Mouse (Mus musculus): ENCODE results near the gene Hyls1. TPM values are rescaled to one million over a fixed set of nuclear protein-coding genes. Genes with fewer than 3 reads are reported as not detected.

The Hyls1 gene
- polyA plus RNA-seq, 1 experiment: 0.34 TPM

- no peaks in the 10 kb centered on the region for H3K36me3 ChIP-seq (ENCODE audit: control insufficient read depth, insufficient read depth, low read length)
- no peaks in the 10 kb centered on the region for H3K4me1 ChIP-seq (ENCODE audit: control insufficient read depth, insufficient read depth, insufficient read length, low read length)
- WGBS: 77% methylated on average over 14 of the region's 14 CpGs
- no peak overlapping the region for H3K27ac ChIP-seq (ENCODE audit: insufficient read depth, low read depth, low read length)
- no peaks in the 10 kb centered on the region for H3K27me3 ChIP-seq (ENCODE audit: control insufficient read depth, insufficient read depth, low read length)
- TF ChIP-seq CTCF (IDR thresholded peaks at IDR 0.05; ENCODE audit: extremely low read depth, insufficient read length, insufficient replicate concordance, low read depth, low read length) (no peak), POLR2A (IDR thresholded peaks at IDR 0.05; ENCODE audit: low read depth, low read length) (no peak)
- no peak overlapping the region for H3K4me3 ChIP-seq (ENCODE audit: low read depth, low read length)
Observed at GRCm38 (mm10) chr9:35543099-35543860, 26.9 kb downstream of the Hyls1 start.

DNA sequence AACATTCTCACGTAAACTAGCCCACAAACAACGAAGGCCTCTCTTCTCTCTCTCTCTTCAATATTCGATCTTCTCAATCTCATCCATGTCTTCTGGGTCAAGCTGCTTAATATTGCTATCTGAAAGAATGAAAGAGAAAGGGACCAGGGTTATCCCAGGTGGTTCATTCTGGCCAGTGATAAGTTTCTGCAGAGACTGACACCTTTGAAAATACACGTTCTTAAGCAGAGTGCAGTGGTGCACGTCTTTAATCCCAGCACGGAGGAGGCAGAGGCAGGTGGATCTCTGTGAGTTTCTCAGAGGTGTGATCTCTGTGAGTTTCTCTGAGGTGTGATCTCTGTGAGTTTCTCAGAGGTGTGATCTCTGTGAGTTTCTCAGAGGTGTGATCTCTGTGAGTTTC, 28.3 kb downstream of the Hyls1 start:
- Histone ChIP-seq H3K4me3 (ENCODE audit: low read depth, low read length) (no peak overlapping the region), H3K27ac (ENCODE audit: insufficient read depth, low read depth, low read length) (no peak overlapping the region), H3K4me1 (ENCODE audit: control insufficient read depth, insufficient read depth, insufficient read length, low read length) (no peaks in the 10 kb centered on the region), H3K36me3 (ENCODE audit: control insufficient read depth, insufficient read depth, low read length) (no peaks in the 10 kb centered on the region), H3K27me3 (ENCODE audit: control insufficient read depth, insufficient read depth, low read length) (no peaks in the 10 kb centered on the region)
- 56% methylated on average over 6 of the region's 6 CpGs for WGBS
- TF ChIP-seq CTCF (IDR thresholded peaks at IDR 0.05; ENCODE audit: extremely low read depth, insufficient read length, insufficient replicate concordance, low read depth, low read length) (no peak), POLR2A (IDR thresholded peaks at IDR 0.05; ENCODE audit: low read depth, low read length) (no peak)

DNA sequence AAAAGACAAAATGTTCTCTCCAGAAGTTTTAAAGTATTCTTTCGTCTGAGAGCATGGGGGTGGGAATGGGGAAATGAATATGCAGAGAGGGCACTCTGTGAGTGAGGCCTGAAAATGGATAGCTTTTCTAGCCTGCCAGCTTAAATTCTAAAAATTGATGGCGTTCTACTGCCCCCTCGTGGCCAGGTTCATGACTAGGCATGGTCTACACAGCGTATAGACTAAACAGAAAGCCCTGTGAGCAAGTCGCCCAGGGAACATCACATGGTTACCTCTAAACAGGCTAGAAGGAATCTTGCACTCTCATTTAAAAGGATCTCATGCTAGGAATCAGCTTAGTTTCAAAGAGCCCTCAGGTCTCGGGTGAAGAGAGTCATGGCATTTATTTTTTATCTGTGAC, 28.7 kb downstream of the Hyls1 start:
- Histone ChIP-seq H3K36me3 (ENCODE audit: control insufficient read depth, insufficient read depth, low read length) (no peaks in the 10 kb centered on the region), H3K4me1 (ENCODE audit: control insufficient read depth, insufficient read depth, insufficient read length, low read length) (no peaks in the 10 kb centered on the region), H3K27me3 (ENCODE audit: control insufficient read depth, insufficient read depth, low read length) (no peaks in the 10 kb centered on the region), H3K27ac (ENCODE audit: insufficient read depth, low read depth, low read length) (no peak overlapping the region), H3K4me3 (ENCODE audit: low read depth, low read length) (no peak overlapping the region)
- TF ChIP-seq CTCF (IDR thresholded peaks at IDR 0.05; ENCODE audit: extremely low read depth, insufficient read length, insufficient replicate concordance, low read depth, low read length): peak; percentile 62; the same call in 1 of the 2 replicates
- no peak for TF ChIP-seq POLR2A (IDR thresholded peaks at IDR 0.05; ENCODE audit: low read depth, low read length)
- 7% methylated on average over 6 of the region's 6 CpGs for WGBS

GRCm38 (mm10) chr9:35541024-35541423, 29.2 kb downstream of the Hyls1 start:
- TF ChIP-seq POLR2A (IDR thresholded peaks at IDR 0.05; ENCODE audit: low read depth, low read length) (no peak), CTCF (IDR thresholded peaks at IDR 0.05; ENCODE audit: extremely low read depth, insufficient read length, insufficient replicate concordance, low read depth, low read length) (no peak)
- Histone ChIP-seq H3K27ac (ENCODE audit: insufficient read depth, low read depth, low read length) (no peak overlapping the region), H3K27me3 (ENCODE audit: control insufficient read depth, insufficient read depth, low read length) (no peaks in the 10 kb centered on the region), H3K36me3 (ENCODE audit: control insufficient read depth, insufficient read depth, low read length) (no peaks in the 10 kb centered on the region), H3K4me3 (ENCODE audit: low read depth, low read length) (no peak overlapping the region), H3K4me1 (ENCODE audit: control insufficient read depth, insufficient read depth, insufficient read length, low read length) (no peaks in the 10 kb centered on the region)
- WGBS: 85% methylated on average over 5 of the region's 5 CpGs

DNA sequence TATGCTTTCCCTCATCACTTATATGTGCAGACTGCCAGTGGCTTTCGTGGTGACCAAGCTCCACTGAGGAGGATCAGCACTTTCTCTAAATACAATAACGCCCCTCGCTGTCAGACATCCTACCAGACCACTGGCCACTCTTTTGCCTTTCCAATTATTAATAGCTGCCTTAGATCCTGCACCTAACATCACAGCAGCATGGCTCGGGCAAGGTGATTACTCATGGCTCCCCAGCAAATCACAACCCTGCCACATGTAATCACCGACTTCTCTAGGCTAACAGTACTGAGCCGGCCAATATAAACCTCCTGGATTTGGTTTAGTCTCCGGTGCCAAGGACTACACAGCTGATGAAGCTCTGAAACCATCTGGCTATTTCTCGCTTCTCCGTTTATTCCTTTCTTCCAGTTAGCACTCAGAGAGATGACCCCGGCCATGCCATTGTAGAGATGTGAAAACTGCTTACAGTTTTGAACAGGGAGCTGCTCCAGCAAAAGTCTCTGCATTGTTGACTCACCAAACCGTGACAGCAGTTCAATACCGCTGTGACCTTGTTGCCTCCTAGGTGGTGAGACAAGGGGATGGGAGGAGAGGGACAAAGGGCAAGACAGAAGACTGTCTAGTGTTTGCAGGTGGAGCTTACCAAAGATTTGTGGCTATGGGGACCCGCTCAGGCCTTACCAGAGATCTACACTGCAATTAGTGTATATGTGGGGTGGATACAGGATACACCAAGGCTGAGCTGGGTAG, 31.0 kb downstream of the Hyls1 start:
- Histone ChIP-seq H3K4me1 (ENCODE audit: control insufficient read depth, insufficient read depth, insufficient read length, low read length) (peaks cover 2% of the 10 kb centered on the region; the same call in 1 of the 2 replicates), H3K4me3 (ENCODE audit: low read depth, low read length) (no peak overlapping the region), H3K27ac (ENCODE audit: insufficient read depth, low read depth, low read length) (no peak overlapping the region), H3K36me3 (ENCODE audit: control insufficient read depth, insufficient read depth, low read length) (no peaks in the 10 kb centered on the region), H3K27me3 (ENCODE audit: control insufficient read depth, insufficient read depth, low read length) (no peaks in the 10 kb centered on the region)
- 75% methylated on average over 13 of the region's 13 CpGs for WGBS
- no peak for TF ChIP-seq POLR2A (IDR thresholded peaks at IDR 0.05; ENCODE audit: low read depth, low read length)

- 53% methylated on average over 4 of the region's 4 CpGs for WGBS
- no peaks in the 10 kb centered on the region for H3K27me3 ChIP-seq (ENCODE audit: control insufficient read depth, insufficient read depth, low read length)
- no peaks in the 10 kb centered on the region for H3K36me3 ChIP-seq (ENCODE audit: control insufficient read depth, insufficient read depth, low read length)
- TF ChIP-seq CTCF (IDR thresholded peaks at IDR 0.05; ENCODE audit: extremely low read depth, insufficient read length, insufficient replicate concordance, low read depth, low read length) (no peak), POLR2A (IDR thresholded peaks at IDR 0.05; ENCODE audit: low read depth, low read length) (no peak)
- peaks cover 2% of the 10 kb centered on the region; the same call in 1 of the 2 replicates for H3K4me1 ChIP-seq (ENCODE audit: control insufficient read depth, insufficient read depth, insufficient read length, low read length)
- no peak overlapping the region for H3K4me3 ChIP-seq (ENCODE audit: low read depth, low read length)
- H3K27ac ChIP-seq (ENCODE audit: insufficient read depth, low read depth, low read length): no peak overlapping the region
Observed at GRCm38 (mm10) chr9:35535876-35536275, 34.3 kb downstream of the Hyls1 start.

- H3K27ac ChIP-seq (ENCODE audit: insufficient read depth, low read depth, low read length): no peak overlapping the region
Observed at GRCm38 (mm10) chr9:35535110-35535509, 35.1 kb downstream of the Hyls1 start.

More at GRCm38 (mm10) chr9:35535110-35535509, 35.1 kb downstream of the Hyls1 start:
- Histone ChIP-seq H3K4me3 (ENCODE audit: low read depth, low read length) (no peak overlapping the region), H3K36me3 (ENCODE audit: control insufficient read depth, insufficient read depth, low read length) (no peaks in the 10 kb centered on the region), H3K4me1 (ENCODE audit: control insufficient read depth, insufficient read depth, insufficient read length, low read length) (peaks cover 2% of the 10 kb centered on the region; the same call in 1 of the 2 replicates), H3K27me3 (ENCODE audit: control insufficient read depth, insufficient read depth, low read length) (no peaks in the 10 kb centered on the region)
- TF ChIP-seq CTCF (IDR thresholded peaks at IDR 0.05; ENCODE audit: extremely low read depth, insufficient read length, insufficient replicate concordance, low read depth, low read length) (peak; percentile 84; the same call in 1 of the 2 replicates), POLR2A (IDR thresholded peaks at IDR 0.05; ENCODE audit: low read depth, low read length) (no peak)
- 6% methylated on average over 2 of the region's 2 CpGs for WGBS

Measured in small intestine, adult 2 months (tissue).